Mouse (Mus musculus): ENCODE results near the gene Ccdc102a. TPM values are rescaled to one million over a fixed set of nuclear protein-coding genes. Genes with fewer than 3 reads are reported as not detected.

Ccdc102a gene
- polyA plus RNA-seq, 1 experiment from 2014 or later = 6.0 TPM

- Histone ChIP-seq H3K9me3 (no peaks in the 10 kb centered on the region), H3K4me3 (replicated peaks) (peak overlapping the region; percentile 72), H3K27ac (peak overlapping the region; percentile 67), H3K27me3 (peaks cover 26% of the 10 kb centered on the region), H3K9ac (replicated peaks) (peak overlapping the region; percentile 81), H3K4me2 (replicated peaks) (peak overlapping the region; percentile 80), H3K4me1 (replicated peaks) (peaks cover 64% of the 10 kb centered on the region), H3K36me3 (peaks cover 14% of the 10 kb centered on the region)
- ATAC-seq = peak; percentile 75
- WGBS = 6% methylated on average over 7 of the region's 7 CpGs
Observed at GRCm38 (mm10) chr8:94871108-94871894, 46.6 kb downstream of the Ccdc102a start.

- peaks cover 21% of the 10 kb centered on the region for H3K36me3 ChIP-seq
- no peaks in the 10 kb centered on the region for H3K9me3 ChIP-seq
- H3K9ac ChIP-seq (replicated peaks) = peak overlapping the region; percentile 81
- peaks cover 24% of the 10 kb centered on the region for H3K27me3 ChIP-seq
- WGBS = 1% methylated on average over 22 of the region's 22 CpGs
- peak overlapping the region; percentile 72 for H3K4me3 ChIP-seq (replicated peaks)
- H3K27ac ChIP-seq = peak overlapping the region; percentile 67
- ATAC-seq = peak; percentile 58
- H3K4me2 ChIP-seq (replicated peaks) = peak overlapping the region; percentile 80
- peaks cover 58% of the 10 kb centered on the region for H3K4me1 ChIP-seq (replicated peaks)
Observed at GRCm38 (mm10) chr8:94870474-94871107, 47.3 kb downstream of the Ccdc102a start.

- peak overlapping the region; percentile 67; the same call in 1 of the 2 replicates for H3K27ac ChIP-seq
- no peak for ATAC-seq
- peaks cover 19% of the 10 kb centered on the region for H3K27me3 ChIP-seq
- peak overlapping the region; percentile 72 for H3K4me3 ChIP-seq (replicated peaks)
- no peaks in the 10 kb centered on the region for H3K9me3 ChIP-seq
- peak overlapping the region; percentile 80 for H3K4me2 ChIP-seq (replicated peaks)
- peaks cover 52% of the 10 kb centered on the region for H3K4me1 ChIP-seq (replicated peaks)
- H3K9ac ChIP-seq (replicated peaks) = peak overlapping the region; percentile 81
- 11% methylated on average over 4 of the region's 4 CpGs for WGBS
- peaks cover 27% of the 10 kb centered on the region for H3K36me3 ChIP-seq
Observed at GRCm38 (mm10) chr8:94870003-94870402, 47.9 kb downstream of the Ccdc102a start.

- H3K4me1 ChIP-seq (replicated peaks) = peaks cover 48% of the 10 kb centered on the region
- peak overlapping the region; percentile 72 for H3K4me3 ChIP-seq (replicated peaks)
- H3K4me2 ChIP-seq (replicated peaks) = peak overlapping the region; percentile 80
- peak; percentile 5; the same call in 1 of the 2 replicates for ATAC-seq
- H3K27me3 ChIP-seq = peaks cover 10% of the 10 kb centered on the region
- 0 out of 2 replicates have a peak overlapping the region, but pooled peaks have one; percentile 10 for H3K27ac ChIP-seq
- H3K9me3 ChIP-seq = no peaks in the 10 kb centered on the region
- 49% methylated on average over 7 of the region's 7 CpGs for WGBS
- H3K9ac ChIP-seq (replicated peaks) = peak overlapping the region; percentile 81
- peaks cover 35% of the 10 kb centered on the region for H3K36me3 ChIP-seq
Observed at GRCm38 (mm10) chr8:94869146-94869545, 48.8 kb downstream of the Ccdc102a start.

GRCm38 (mm10) chr8:94866921-94867320, 51.0 kb downstream of the Ccdc102a start:
- ATAC-seq = no peak
- Histone ChIP-seq H3K4me2 (replicated peaks) (no peak overlapping the region), H3K9ac (replicated peaks) (no peak overlapping the region), H3K27me3 (no peaks in the 10 kb centered on the region), H3K36me3 (peaks cover 57% of the 10 kb centered on the region), H3K4me3 (replicated peaks) (no peak overlapping the region), H3K27ac (no peak overlapping the region), H3K4me1 (replicated peaks) (peaks cover 39% of the 10 kb centered on the region), H3K9me3 (no peaks in the 10 kb centered on the region)
- WGBS = 92% methylated on average over 9 of the region's 9 CpGs

GRCm38 (mm10) chr8:94865292-94865691, 52.6 kb downstream of the Ccdc102a start:
- Histone ChIP-seq H3K27ac (no peak overlapping the region), H3K9me3 (no peaks in the 10 kb centered on the region), H3K4me1 (replicated peaks) (peaks cover 26% of the 10 kb centered on the region), H3K4me3 (replicated peaks) (no peak overlapping the region), H3K36me3 (peaks cover 69% of the 10 kb centered on the region), H3K27me3 (no peaks in the 10 kb centered on the region), H3K9ac (replicated peaks) (no peak overlapping the region), H3K4me2 (replicated peaks) (no peak overlapping the region)
- no peak for ATAC-seq
- 83% methylated on average over 10 of the region's 10 CpGs for WGBS

- Histone ChIP-seq H3K27me3 (no peaks in the 10 kb centered on the region), H3K4me3 (replicated peaks) (no peak overlapping the region), H3K9me3 (no peaks in the 10 kb centered on the region), H3K9ac (replicated peaks) (no peak overlapping the region), H3K4me2 (replicated peaks) (no peak overlapping the region), H3K27ac (no peak overlapping the region), H3K4me1 (replicated peaks) (peaks cover 21% of the 10 kb centered on the region), H3K36me3 (peaks cover 73% of the 10 kb centered on the region)
- ATAC-seq = no peak
- WGBS = 84% methylated on average over 10 of the region's 10 CpGs
Observed at GRCm38 (mm10) chr8:94863897-94864673, 53.8 kb downstream of the Ccdc102a start.

GRCm38 (mm10) chr8:94862487-94863220, 55.2 kb downstream of the Ccdc102a start:
- peaks cover 20% of the 10 kb centered on the region for H3K4me1 ChIP-seq (replicated peaks)
- H3K27ac ChIP-seq = no peak overlapping the region
- WGBS = 94% methylated on average over 12 of the region's 12 CpGs
- H3K9ac ChIP-seq (replicated peaks) = no peak overlapping the region
- H3K27me3 ChIP-seq = no peaks in the 10 kb centered on the region
- ATAC-seq = no peak
- H3K9me3 ChIP-seq = no peaks in the 10 kb centered on the region
- no peak overlapping the region for H3K4me3 ChIP-seq (replicated peaks)
- peaks cover 72% of the 10 kb centered on the region for H3K36me3 ChIP-seq
- no peak overlapping the region for H3K4me2 ChIP-seq (replicated peaks)

GRCm38 (mm10) chr8:94861352-94861910, 56.5 kb downstream of the Ccdc102a start:
- Histone ChIP-seq H3K36me3 (peaks cover 60% of the 10 kb centered on the region), H3K4me2 (replicated peaks) (no peak overlapping the region), H3K9me3 (no peaks in the 10 kb centered on the region), H3K4me3 (replicated peaks) (no peak overlapping the region), H3K27me3 (no peaks in the 10 kb centered on the region), H3K9ac (replicated peaks) (no peak overlapping the region), H3K4me1 (replicated peaks) (peaks cover 20% of the 10 kb centered on the region), H3K27ac (no peak overlapping the region)
- 80% methylated on average over 8 of the region's 8 CpGs for WGBS
- ATAC-seq = no peak

GRCm38 (mm10) chr8:94857346-94858173, 60.3 kb downstream of the Ccdc102a start, which contains the start of gene Polr2c:
Polr2c (plus strand) TSS chr8:94857450.
- no peaks in the 10 kb centered on the region for H3K27me3 ChIP-seq
- H3K4me1 ChIP-seq (replicated peaks) = peaks cover 20% of the 10 kb centered on the region
- ATAC-seq = peak; percentile 89
- peak within 1 kb of the TSS; percentile 78 for H3K27ac ChIP-seq
- peak within 1 kb of the TSS; percentile 94 for H3K4me2 ChIP-seq (replicated peaks)
- H3K4me3 ChIP-seq (replicated peaks) = peak within 1 kb of the TSS; percentile 99
- WGBS = 1% methylated on average over 68 of the region's 68 CpGs
- peaks cover 45% of the 10 kb centered on the region for H3K36me3 ChIP-seq
- peak within 1 kb of the TSS; percentile 99 for H3K9ac ChIP-seq (replicated peaks)
- no peaks in the 10 kb centered on the region for H3K9me3 ChIP-seq
